Mouse (Mus musculus) embryonic facial prominence, embryonic 15.5 days (tissue): ENCODE results near the gene Smad1. TPM values are rescaled to one million over a fixed set of nuclear protein-coding genes. Genes with fewer than 3 reads are reported as not detected.

Source experiments
- ATAC-seq: fragments of 200-750 bp; cut with Nextera tagmentation; 2 replicates; pipeline ENCODE4 v1.8.0; 2017; ENCODE audit warnings: low read depth, moderate TSS enrichment; ENCODE audit not compliant: insufficient number of reproducible peaks, low FRiP score, low TSS enrichment
- H3K27ac ChIP-seq: fragments of 300-500 bp; sonication (generic); replicated peaks from 2 replicates; pipeline ENCODE4 v1.5.1; 2015; ENCODE audit warnings: mild to moderate bottlenecking, inconsistent platforms
- H3K27me3 ChIP-seq: fragments of 300-500 bp; sonication (generic); 2 replicates; pipeline ENCODE4 v1.6.1; 2015; ENCODE audit warnings: inconsistent platforms
- H3K36me3 ChIP-seq: fragments of 300-500 bp; sonication (generic); 2 replicates; pipeline ENCODE4 v1.6.1; 2015; ENCODE audit warnings: mild to moderate bottlenecking, inconsistent platforms
- H3K4me1 ChIP-seq: fragments of 300-500 bp; sonication (generic); 2 replicates; pipeline ENCODE4 v1.6.1; 2015; ENCODE audit warnings: inconsistent platforms
- H3K4me2 ChIP-seq: fragments of 300-500 bp; sonication (generic); replicated peaks from 2 replicates; pipeline ENCODE4 v1.6.1; 2015; ENCODE audit warnings: mild to moderate bottlenecking, inconsistent platforms
- H3K4me3 ChIP-seq: fragments of 300-500 bp; sonication (generic); replicated peaks from 2 replicates; pipeline ENCODE4 v1.5.1; 2015; ENCODE audit warnings: mild to moderate bottlenecking, inconsistent platforms
- H3K9ac ChIP-seq: fragments of 300-500 bp; sonication (generic); 2 replicates; pipeline ENCODE4 v1.6.1; 2015; ENCODE audit warnings: inconsistent platforms
- H3K9me3 ChIP-seq: fragments of 300-500 bp; sonication (generic); replicated peaks from 2 replicates; pipeline ENCODE4 v1.6.1; 2016; ENCODE audit warnings: inconsistent platforms
- WGBS: fragments of 180-500 bp; shearing (Covaris S2); methylation state at CpG from one replicate; pipeline ENCODE4 v1.1.7; 2015; 5-methylcytosine and 5-hydroxymethylcytosine counted together
- polyA plus RNA-seq: library from polyadenylated mRNA; unstranded; fragments of >200 nt; fragmentation: Nextera tagmentation; extraction: Ambion mirVana; gene quantifications from 2 replicates; pipeline ENCODE4 v1.2.1, GENCODE M21; 2015

Smad1 gene
- polyA plus RNA-seq, 1 experiment from 2014 or later: 61.4 TPM

DNA sequence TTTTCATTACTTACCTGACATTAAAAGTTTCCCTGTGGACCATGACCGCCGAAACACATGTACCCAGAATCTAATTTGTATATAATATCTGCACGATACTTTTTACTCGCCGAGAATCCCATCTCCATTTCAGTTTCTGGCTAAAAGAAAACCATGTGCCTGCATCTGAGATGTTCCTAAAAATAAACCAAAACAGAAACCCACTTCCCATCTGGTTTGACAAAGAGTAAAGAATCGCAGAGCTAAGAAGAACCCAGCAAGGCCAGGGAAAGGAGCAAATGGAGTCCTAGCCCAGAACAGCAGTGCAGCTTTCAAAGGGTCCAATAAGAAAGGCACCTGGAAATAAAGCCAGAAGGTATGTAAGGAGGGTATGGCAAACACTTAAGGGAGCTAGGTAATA lies 30.2 kb downstream of the Smad1 start:
- Histone ChIP-seq H3K36me3 (peaks cover 21% of the 10 kb centered on the region), H3K4me1 (peaks cover 50% of the 10 kb centered on the region), H3K27me3 (no peaks in the 10 kb centered on the region), H3K9me3 (no peaks in the 10 kb centered on the region), H3K4me3 (no peak overlapping the region), H3K27ac (peak overlapping the region; percentile 44; the same call in 1 of the 2 replicates), H3K4me2 (no peak overlapping the region), H3K9ac (no peak overlapping the region)
- WGBS: 54% methylated on average over 6 of the region's 6 CpGs
- ATAC-seq: no peak

DNA sequence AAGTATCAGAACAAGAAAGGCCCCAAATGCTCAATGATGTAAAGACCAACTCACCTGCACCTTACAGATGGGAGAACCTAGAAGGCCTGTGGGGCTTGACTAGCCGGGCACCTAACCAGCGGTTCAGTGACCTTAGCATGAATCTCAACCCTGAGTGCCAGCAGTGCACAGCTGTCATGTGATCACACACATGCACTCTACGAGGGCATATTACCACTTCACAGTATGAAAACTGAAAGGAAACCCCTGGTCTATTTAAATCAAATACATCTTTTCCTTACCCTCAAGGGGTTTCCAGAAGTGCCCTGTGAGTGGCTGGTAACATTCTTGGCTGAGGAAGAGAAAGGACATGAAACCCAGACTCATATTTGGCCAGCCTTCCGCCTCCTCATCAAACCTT lies 31.4 kb downstream of the Smad1 start:
- Histone ChIP-seq H3K27ac (no peak overlapping the region), H3K9me3 (no peaks in the 10 kb centered on the region), H3K4me1 (peaks cover 48% of the 10 kb centered on the region), H3K36me3 (peaks cover 21% of the 10 kb centered on the region), H3K27me3 (no peaks in the 10 kb centered on the region), H3K4me3 (no peak overlapping the region), H3K4me2 (no peak overlapping the region), H3K9ac (no peak overlapping the region)
- ATAC-seq: no peak
- 73% methylated on average over 4 of the region's 4 CpGs for WGBS

GRCm38 (mm10) chr8:79367350-79367749 lies 32.0 kb downstream of the Smad1 start:
- peaks cover 21% of the 10 kb centered on the region for H3K36me3 ChIP-seq
- H3K27ac ChIP-seq: no peak overlapping the region

GRCm38 (mm10) chr8:79366227-79366626 lies 33.1 kb downstream of the Smad1 start:
- Histone ChIP-seq H3K9me3 (no peaks in the 10 kb centered on the region), H3K4me3 (no peak overlapping the region), H3K4me1 (peaks cover 40% of the 10 kb centered on the region), H3K27ac (no peak overlapping the region), H3K4me2 (no peak overlapping the region), H3K27me3 (no peaks in the 10 kb centered on the region), H3K9ac (no peak overlapping the region), H3K36me3 (peaks cover 12% of the 10 kb centered on the region)
- no peak for ATAC-seq
- 91% methylated on average over 9 of the region's 9 CpGs for WGBS

More at GRCm38 (mm10) chr8:79367350-79367749, 32.0 kb downstream of the Smad1 start:
- Histone ChIP-seq H3K9ac (no peak overlapping the region), H3K27me3 (no peaks in the 10 kb centered on the region), H3K4me3 (no peak overlapping the region), H3K9me3 (no peaks in the 10 kb centered on the region), H3K4me2 (no peak overlapping the region), H3K4me1 (peaks cover 48% of the 10 kb centered on the region)
- 60% methylated on average over 12 of the region's 12 CpGs for WGBS
- ATAC-seq: no peak

DNA sequence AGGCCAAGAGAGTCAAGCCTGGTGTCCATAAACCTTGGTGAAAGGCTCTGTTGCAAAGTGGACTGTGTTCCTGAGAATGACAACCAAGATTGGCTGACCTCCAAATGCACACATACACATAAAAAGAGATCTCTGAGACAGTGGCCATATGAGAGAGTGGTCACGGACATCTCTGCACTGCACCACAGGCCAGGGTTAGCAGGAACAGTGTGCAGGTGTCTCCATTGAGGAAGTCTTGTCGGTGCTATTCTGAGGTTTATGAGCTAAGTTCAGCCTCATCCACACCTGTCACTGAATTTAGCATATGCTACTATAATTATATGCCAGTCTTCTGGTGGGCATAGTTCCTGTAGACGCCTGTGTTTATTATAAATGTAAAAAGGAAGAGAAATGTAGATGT lies 33.6 kb downstream of the Smad1 start:
- H3K4me2 ChIP-seq: no peak overlapping the region
- H3K36me3 ChIP-seq: peaks cover 7% of the 10 kb centered on the region; the same call in 1 of the 2 replicates
- WGBS: 80% methylated on average over 3 of the region's 3 CpGs
- H3K4me3 ChIP-seq: no peak overlapping the region
- no peak overlapping the region for H3K9ac ChIP-seq
- H3K4me1 ChIP-seq: peaks cover 42% of the 10 kb centered on the region
- no peak overlapping the region for H3K27ac ChIP-seq
- no peak for ATAC-seq
- no peaks in the 10 kb centered on the region for H3K9me3 ChIP-seq
- no peaks in the 10 kb centered on the region for H3K27me3 ChIP-seq

GRCm38 (mm10) chr8:79364806-79365205 lies 34.5 kb downstream of the Smad1 start:
- Histone ChIP-seq H3K27me3 (no peaks in the 10 kb centered on the region), H3K9me3 (no peaks in the 10 kb centered on the region), H3K27ac (no peak overlapping the region), H3K4me2 (no peak overlapping the region), H3K36me3 (peaks cover 7% of the 10 kb centered on the region; the same call in 1 of the 2 replicates), H3K4me1 (peaks cover 43% of the 10 kb centered on the region), H3K4me3 (no peak overlapping the region), H3K9ac (no peak overlapping the region)
- ATAC-seq: no peak
- 90% methylated on average over 8 of the region's 8 CpGs for WGBS

GRCm38 (mm10) chr8:79362430-79362829 lies 36.9 kb downstream of the Smad1 start:
- Histone ChIP-seq H3K9ac (no peak overlapping the region), H3K27ac (no peak overlapping the region), H3K9me3 (no peaks in the 10 kb centered on the region), H3K4me3 (no peak overlapping the region), H3K4me2 (no peak overlapping the region), H3K27me3 (no peaks in the 10 kb centered on the region), H3K4me1 (peaks cover 28% of the 10 kb centered on the region), H3K36me3 (peaks cover 10% of the 10 kb centered on the region)
- peak; percentile 11; the same call in 1 of the 2 replicates for ATAC-seq
- 72% methylated on average over 2 of the region's 2 CpGs for WGBS

DNA sequence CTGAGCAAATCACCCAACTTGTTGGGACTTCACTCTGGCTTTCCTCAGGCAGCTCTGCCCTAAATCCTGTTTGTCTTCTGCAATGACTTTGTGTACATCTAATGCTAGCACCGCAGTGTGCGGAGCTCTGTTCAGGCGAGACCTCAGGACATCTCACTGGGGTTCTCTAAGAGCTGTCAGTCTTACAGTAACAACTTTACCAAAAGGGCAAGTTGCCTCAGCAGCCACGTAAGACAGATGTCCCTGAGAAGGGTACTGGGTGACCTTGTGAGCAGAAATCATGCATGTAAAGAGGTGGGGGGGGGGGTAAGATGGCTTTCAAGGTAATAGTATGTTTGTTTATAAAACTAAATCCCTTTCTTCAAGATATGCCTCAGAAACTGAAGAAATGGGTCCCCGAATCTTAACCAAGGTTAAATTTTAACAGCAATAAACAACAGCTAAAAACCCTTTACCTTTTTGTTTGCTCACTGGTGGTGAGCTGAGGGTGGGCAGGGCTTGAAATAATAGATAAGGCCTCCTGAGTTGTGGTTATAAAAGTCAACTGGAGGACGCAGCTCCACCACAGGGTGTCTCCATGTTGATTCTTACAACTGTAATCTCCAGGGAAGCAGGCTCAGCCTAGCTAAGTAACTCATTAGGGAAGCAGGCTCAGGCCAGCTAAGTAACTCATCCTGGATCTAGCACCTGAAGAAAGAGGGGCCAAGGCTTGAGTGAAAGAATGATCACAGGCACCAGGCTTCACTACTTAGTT lies 38.4 kb downstream of the Smad1 start:
- H3K4me1 ChIP-seq: peaks cover 31% of the 10 kb centered on the region
- ATAC-seq: no peak
- no peaks in the 10 kb centered on the region for H3K27me3 ChIP-seq
- no peak overlapping the region for H3K4me2 ChIP-seq
- H3K9me3 ChIP-seq: no peaks in the 10 kb centered on the region
- no peak overlapping the region for H3K27ac ChIP-seq
- no peak overlapping the region for H3K4me3 ChIP-seq
- H3K9ac ChIP-seq: no peak overlapping the region
- peaks cover 10% of the 10 kb centered on the region for H3K36me3 ChIP-seq
- 74% methylated on average over 6 of the region's 6 CpGs for WGBS

- H3K27ac ChIP-seq: no peak overlapping the region
- H3K9ac ChIP-seq: no peak overlapping the region
- H3K9me3 ChIP-seq: no peaks in the 10 kb centered on the region
- no peak for ATAC-seq
- H3K36me3 ChIP-seq: peaks cover 10% of the 10 kb centered on the region
- H3K4me1 ChIP-seq: peaks cover 36% of the 10 kb centered on the region
- 72% methylated on average over 9 of the region's 9 CpGs for WGBS
- no peaks in the 10 kb centered on the region for H3K27me3 ChIP-seq
- H3K4me2 ChIP-seq: no peak overlapping the region
- H3K4me3 ChIP-seq: no peak overlapping the region
These were observed 39.0 kb downstream of the Smad1 start for GRCm38 (mm10) chr8:79360302-79360701.

GRCm38 (mm10) chr8:79355721-79356434 lies 43.4 kb downstream of the Smad1 start:
- Histone ChIP-seq H3K36me3 (peaks cover 37% of the 10 kb centered on the region), H3K4me2 (peak overlapping the region; percentile 29), H3K27ac (peak overlapping the region; percentile 71), H3K4me3 (no peak overlapping the region), H3K9ac (no peak overlapping the region), H3K9me3 (no peaks in the 10 kb centered on the region), H3K4me1 (peaks cover 46% of the 10 kb centered on the region), H3K27me3 (no peaks in the 10 kb centered on the region)
- WGBS: 21% methylated on average over 16 of the region's 16 CpGs
- ATAC-seq: peak; percentile 63; the same call in 1 of the 2 replicates

DNA sequence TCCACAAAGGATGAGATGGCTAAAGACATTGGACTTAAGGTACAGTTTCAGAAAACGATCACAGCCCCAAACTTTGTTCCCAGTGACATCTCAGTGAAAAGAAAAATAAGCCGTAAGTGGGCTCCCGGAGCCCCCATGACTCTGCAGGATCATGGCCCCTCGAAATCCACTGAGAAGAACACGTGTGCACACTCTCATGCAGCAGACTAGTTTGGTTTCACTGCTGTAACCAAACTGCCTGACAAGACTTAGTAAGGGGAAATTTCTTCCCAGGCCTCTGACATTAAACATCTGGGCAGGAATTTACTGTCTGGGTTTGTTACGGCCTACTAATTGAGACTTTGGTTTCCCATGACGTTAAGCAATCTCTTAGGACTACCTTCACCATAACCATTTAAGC lies 45.3 kb downstream of the Smad1 start:
- no peak for ATAC-seq
- no peak overlapping the region for H3K9ac ChIP-seq
- H3K36me3 ChIP-seq: peaks cover 37% of the 10 kb centered on the region
- H3K4me3 ChIP-seq: no peak overlapping the region
- peak overlapping the region; percentile 51 for H3K27ac ChIP-seq
- peaks cover 53% of the 10 kb centered on the region for H3K4me1 ChIP-seq
- H3K27me3 ChIP-seq: no peaks in the 10 kb centered on the region
- WGBS: 58% methylated on average over 7 of the region's 7 CpGs
- H3K9me3 ChIP-seq: no peaks in the 10 kb centered on the region
- H3K4me2 ChIP-seq: no peak overlapping the region
